Mouse (Mus musculus): ENCODE results near the gene Dgki. TPM values are rescaled to one million over a fixed set of nuclear protein-coding genes. Genes with fewer than 3 reads are reported as not detected.

The Dgki gene
- total and polyA plus RNA-seq, 3 experiments, result not detected

DNA sequence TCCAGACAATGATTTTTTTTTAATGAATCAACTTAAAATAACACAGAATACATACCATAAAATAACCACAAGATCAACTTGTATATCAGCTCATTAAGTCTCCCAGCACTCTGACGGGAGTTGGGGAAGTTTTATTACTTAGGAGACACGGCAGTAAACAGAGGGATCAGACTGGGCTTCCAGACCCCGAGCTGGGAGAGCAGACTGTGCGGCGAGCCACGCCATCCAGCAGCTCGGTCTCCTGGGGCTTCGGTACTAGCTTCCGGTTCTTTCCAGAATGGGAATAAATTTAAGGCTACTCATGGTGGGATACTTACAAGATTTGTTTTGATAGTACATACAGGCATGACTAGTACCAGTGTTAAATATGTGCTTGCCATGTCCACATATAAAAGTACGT lies 32.9 kb upstream of the Dgki start:
- Histone ChIP-seq H3K36me3 (ENCODE audit: control insufficient read depth in 1 of 2, insufficient read depth in 2 of 2, low read length in 2 of 2) (no peaks in the 10 kb centered on the region), H3K27ac (ENCODE audit: control insufficient read depth, low read depth, low read length) (no peak overlapping the region), H3K9ac (ENCODE audit: control insufficient read depth, low read depth, low read length, poor library complexity, severe bottlenecking) (no peak overlapping the region), H3K9me3 (replicated peaks; ENCODE audit: insufficient read depth, low read length) (no peaks in the 10 kb centered on the region), H3K4me3 (ENCODE audit: control insufficient read depth in 1 of 2, insufficient read depth in 1 of 2, low read depth in 2 of 2, low read length in 2 of 2) (no peak overlapping the region), H3K79me2 (ENCODE audit: control insufficient read depth, insufficient read depth, low read length, poor library complexity) (no peaks in the 10 kb centered on the region), H3K4me1 (ENCODE audit: control insufficient read depth in 1 of 2, insufficient read depth in 2 of 2, low read length in 2 of 2) (no peaks in the 10 kb centered on the region), H3K27me3 (ENCODE audit: control insufficient read depth in 1 of 2, insufficient read depth in 2 of 2, low read length in 2 of 2) (no peaks in the 10 kb centered on the region)
- TF ChIP-seq CHD2 (IDR thresholded peaks at IDR 0.05; ENCODE audit: low read length) (no peak), TBP (IDR thresholded peaks at IDR 0.05; ENCODE audit: low read depth, low read length) (no peak), KAT2A (conservative IDR thresholded peaks at IDR 0.05; ENCODE audit: low read depth, low read length) (no peak), TCF12 (IDR thresholded peaks at IDR 0.05; ENCODE audit: low read depth, low read length) (no peak), POLR2AphosphoS2 (IDR thresholded peaks at IDR 0.05; ENCODE audit: low read length) (no peak), ELF1 (IDR thresholded peaks at IDR 0.05; ENCODE audit: low read depth, low read length) (no peak), POLR2A (IDR thresholded peaks at IDR 0.05; ENCODE audit: control insufficient read depth in 1 of 2, insufficient read depth in 1 of 2, low read depth in 1 of 2, low read length in 2 of 2, poor library complexity in 1 of 2) (no peak), NRF1 (IDR thresholded peaks at IDR 0.05; ENCODE audit: insufficient read depth, low read depth, low read length, poor library complexity, severe bottlenecking) (no peak), NELFE (IDR thresholded peaks at IDR 0.05; ENCODE audit: low read depth, low read length) (no peak), POLR2AphosphoS5 (IDR thresholded peaks at IDR 0.05; ENCODE audit: borderline replicate concordance, low read depth, low read length) (no peak), USF1 (IDR thresholded peaks at IDR 0.05; ENCODE audit: low read depth, low read length) (no peak), JUND (IDR thresholded peaks at IDR 0.05; ENCODE audit: low read depth, low read length) (no peak), CHD1 (IDR thresholded peaks at IDR 0.05; ENCODE audit: low read depth, low read length) (no peak), E2F4 (IDR thresholded peaks at IDR 0.05; ENCODE audit: borderline replicate concordance, low read depth, low read length) (no peak), ETS1 (IDR thresholded peaks at IDR 0.05; ENCODE audit: low read depth, low read length) (no peak), MAFK (IDR thresholded peaks at IDR 0.05; ENCODE audit: borderline replicate concordance, low read depth, low read length) (no peak), USF2 (IDR thresholded peaks at IDR 0.05; ENCODE audit: borderline replicate concordance in 1 of 2, insufficient read depth in 1 of 2, low read depth in 1 of 2, low read length in 2 of 2) (no peak), MYC (IDR thresholded peaks at IDR 0.05; ENCODE audit: low read depth, low read length) (no peak), CTCF (IDR thresholded peaks at IDR 0.05 in 2 of 3, conservative IDR thresholded peaks at IDR 0.05 in 1 of 3; ENCODE audit: control insufficient read depth in 1 of 3, insufficient read depth in 1 of 3, low read depth in 2 of 3, low read length in 3 of 3, poor library complexity in 1 of 3, severe bottlenecking in 1 of 3) (no peak)
- DNase-seq (ENCODE audit: low read depth, low spot score), result no peak

DNA sequence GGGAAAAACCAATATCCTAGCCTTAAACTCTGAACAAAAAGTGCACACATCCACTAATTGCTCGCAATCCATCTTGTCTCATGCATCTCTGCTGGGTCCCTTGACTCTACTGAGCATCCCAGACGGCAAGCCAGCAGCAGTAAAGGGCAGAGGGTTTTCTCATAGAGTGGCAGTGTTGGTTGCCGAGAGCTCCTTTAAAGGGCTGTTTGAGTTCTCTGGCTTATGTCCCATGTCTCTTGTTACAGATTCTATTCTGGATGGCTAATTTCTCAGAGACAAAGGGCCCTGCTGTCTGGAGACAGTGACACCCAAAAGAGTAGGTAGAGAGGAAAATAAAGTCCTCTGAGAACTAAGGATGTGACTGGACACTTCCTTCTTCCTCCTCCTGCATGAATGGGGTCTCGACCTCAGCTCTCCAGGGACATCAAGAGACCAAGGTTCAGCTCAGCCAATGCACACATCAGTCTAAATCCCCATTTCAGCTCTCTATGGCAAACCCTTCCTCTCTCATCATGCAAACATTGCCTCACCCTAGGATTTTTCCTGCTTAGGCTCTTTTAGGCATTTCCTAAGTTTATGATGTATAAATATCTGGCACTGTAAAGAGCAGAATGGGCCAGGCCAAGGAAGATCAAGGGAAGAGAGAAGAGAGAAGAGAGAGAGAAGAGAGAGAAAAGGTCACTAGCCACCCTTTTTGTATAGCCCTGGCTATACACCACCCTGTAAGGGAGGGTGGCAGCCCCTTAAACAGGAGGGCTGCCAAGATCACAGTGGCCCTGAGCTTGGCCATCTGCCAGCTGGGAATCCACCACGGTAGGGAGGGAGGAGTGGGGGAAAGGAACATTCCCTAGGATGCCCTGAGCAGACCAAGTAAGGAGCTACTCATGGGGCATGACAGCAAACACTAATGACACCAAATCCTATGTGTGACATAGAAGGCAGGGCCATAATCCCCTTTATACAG lies 30.2 kb upstream of the Dgki start:
- Histone ChIP-seq H3K27me3 (ENCODE audit: control insufficient read depth in 1 of 2, insufficient read depth in 2 of 2, low read length in 2 of 2) (no peaks in the 10 kb centered on the region), H3K4me3 (ENCODE audit: control insufficient read depth in 1 of 2, insufficient read depth in 1 of 2, low read depth in 2 of 2, low read length in 2 of 2) (no peak overlapping the region), H3K9me3 (replicated peaks; ENCODE audit: insufficient read depth, low read length) (no peaks in the 10 kb centered on the region)

More for the DNA sequence above, 30.2 kb upstream of the Dgki start:
- TF ChIP-seq MAX (IDR thresholded peaks at IDR 0.05; ENCODE audit: low read length) (no peak), ZMIZ1 (IDR thresholded peaks at IDR 0.05; ENCODE audit: low read depth, low read length) (no peak), ELF1 (IDR thresholded peaks at IDR 0.05; ENCODE audit: low read depth, low read length) (no peak), USF2 (IDR thresholded peaks at IDR 0.05; ENCODE audit: borderline replicate concordance in 1 of 2, insufficient read depth in 1 of 2, low read depth in 1 of 2, low read length in 2 of 2) (no peak), RAD21 (IDR thresholded peaks at IDR 0.05; ENCODE audit: low read depth, low read length) (no peak), RCOR1 (IDR thresholded peaks at IDR 0.05; ENCODE audit: low read depth, low read length) (no peak), CHD1 (IDR thresholded peaks at IDR 0.05; ENCODE audit: low read depth, low read length) (no peak), CTCF (IDR thresholded peaks at IDR 0.05 in 2 of 3, conservative IDR thresholded peaks at IDR 0.05 in 1 of 3; ENCODE audit: control insufficient read depth in 1 of 3, insufficient read depth in 1 of 3, low read depth in 2 of 3, low read length in 3 of 3, poor library complexity in 1 of 3, severe bottlenecking in 1 of 3) (no peak), BHLHE40 (IDR thresholded peaks at IDR 0.05; ENCODE audit: borderline replicate concordance, low read depth, low read length) (no peak), MXI1 (IDR thresholded peaks at IDR 0.05; ENCODE audit: low read depth, low read length) (no peak), USF1 (IDR thresholded peaks at IDR 0.05; ENCODE audit: low read depth, low read length) (no peak), MEF2A (IDR thresholded peaks at IDR 0.05; ENCODE audit: extremely low read depth, insufficient replicate concordance, low read depth, low read length, poor library complexity, severe bottlenecking) (no peak), MAFK (IDR thresholded peaks at IDR 0.05; ENCODE audit: borderline replicate concordance, low read depth, low read length) (no peak), CHD2 (IDR thresholded peaks at IDR 0.05; ENCODE audit: low read length) (no peak)
- Histone ChIP-seq H3K9ac (ENCODE audit: control insufficient read depth, low read depth, low read length, poor library complexity, severe bottlenecking) (no peak overlapping the region), H3K36me3 (ENCODE audit: control insufficient read depth in 1 of 2, insufficient read depth in 2 of 2, low read length in 2 of 2) (no peaks in the 10 kb centered on the region), H3K27ac (ENCODE audit: control insufficient read depth, low read depth, low read length) (no peak overlapping the region), H3K79me2 (ENCODE audit: control insufficient read depth, insufficient read depth, low read length, poor library complexity) (no peaks in the 10 kb centered on the region), H3K4me1 (ENCODE audit: control insufficient read depth in 1 of 2, insufficient read depth in 2 of 2, low read length in 2 of 2) (no peaks in the 10 kb centered on the region)
- DNase-seq (ENCODE audit: low read depth, low spot score), result no peak
